Mouse (Mus musculus) myocyte (in vitro differentiated cells): ENCODE data around the gene Macrod2. TPM values are rescaled to one million over a fixed set of nuclear protein-coding genes. Genes with fewer than 3 reads are reported as not detected.

Experiments used
- H3K27me3 ChIP-seq: one replicate; pipeline ENCODE4 v1.6.1; 2011; ENCODE audit not compliant: control insufficient read depth, insufficient read depth, insufficient read length
- H3K36me3 ChIP-seq: one replicate; pipeline ENCODE4 v1.6.1; 2011; ENCODE audit not compliant: control insufficient read depth, insufficient read depth
- H3K4me2 ChIP-seq: one replicate; pipeline ENCODE4 v1.6.1; 2011; ENCODE audit warnings: low read depth, control low read depth
- H3K4me3 ChIP-seq: one replicate; pipeline ENCODE4 v1.5.1; 2011; ENCODE audit warnings: mild to moderate bottlenecking, control low read depth, moderate library complexity
- H3K79me2 ChIP-seq: one replicate; pipeline ENCODE4 v1.6.1; 2011; ENCODE audit not compliant: control insufficient read depth, insufficient read depth
- H3ac ChIP-seq: one replicate; pipeline ENCODE4 v1.6.1; 2011; ENCODE audit not compliant: control insufficient read depth, insufficient read length
- CEBPB ChIP-seq: IDR thresholded peaks from 2 replicates; pipeline ENCODE4 v1.6.1; 2011; ENCODE audit warnings: mild to moderate bottlenecking, moderate library complexity; ENCODE audit not compliant: poor library complexity, insufficient read depth, severe bottlenecking
- E2F4 ChIP-seq: IDR thresholded peaks from one replicate; pipeline ENCODE4 v1.6.1; 2011; ENCODE audit warnings: mild to moderate bottlenecking, control low read depth, moderate library complexity; ENCODE audit not compliant: insufficient read depth
- MAX ChIP-seq: IDR thresholded peaks from one replicate; pipeline ENCODE4 v1.6.1; 2011; ENCODE audit warnings: low read depth, mild to moderate bottlenecking, control low read depth
- MYOD1 ChIP-seq, 3 experiments: IDR thresholded peaks; one replicate each; pipeline ENCODE4 v1.6.1; 2011; ENCODE audit warnings: control low read depth in 2 of 3, low read depth in 2 of 3, mild to moderate bottlenecking in 2 of 3, moderate library complexity in 1 of 3; ENCODE audit not compliant: insufficient read length in 2 of 3, control insufficient read depth in 1 of 3
- MYOG ChIP-seq, 3 experiments: IDR thresholded peaks; one replicate each; pipeline ENCODE4 v1.6.1; 2011; ENCODE audit warnings: control low read depth in 2 of 3, low read depth in 2 of 3, mild to moderate bottlenecking in 2 of 3; ENCODE audit not compliant: insufficient read length in 2 of 3, control insufficient read depth in 1 of 3, insufficient read depth in 1 of 3
- POLR2A ChIP-seq: IDR thresholded peaks from one replicate; pipeline ENCODE4 v1.6.1; 2011; ENCODE audit warnings: low read depth, mild to moderate bottlenecking, control low read depth, moderate library complexity; ENCODE audit not compliant: insufficient read length
- POLR2AphosphoS2 ChIP-seq: IDR thresholded peaks from one replicate; pipeline ENCODE4 v1.6.1; 2011; ENCODE audit warnings: low read depth, control low read depth; ENCODE audit not compliant: insufficient read length
- REST ChIP-seq: IDR thresholded peaks from one replicate; pipeline ENCODE4 v1.6.1; 2011; ENCODE audit warnings: mild to moderate bottlenecking, control low read depth, moderate library complexity; ENCODE audit not compliant: insufficient read depth, insufficient read length
- SRF ChIP-seq: IDR thresholded peaks from one replicate; pipeline ENCODE4 v1.6.1; 2011; ENCODE audit warnings: low read depth; ENCODE audit not compliant: control insufficient read depth, insufficient read length
- TCF12 ChIP-seq: IDR thresholded peaks from one replicate; pipeline ENCODE4 v1.6.1; 2011; ENCODE audit warnings: mild to moderate bottlenecking, control low read depth; ENCODE audit not compliant: poor library complexity, insufficient read depth, severe bottlenecking
- TCF3 ChIP-seq: IDR thresholded peaks from one replicate; pipeline ENCODE4 v1.6.1; 2011; ENCODE audit warnings: low read depth, control low read depth; ENCODE audit not compliant: insufficient read length
- USF1 ChIP-seq: IDR thresholded peaks from one replicate; pipeline ENCODE4 v1.6.1; 2011; ENCODE audit warnings: low read depth, mild to moderate bottlenecking, control low read depth, moderate library complexity
- polyA plus RNA-seq: library from polyadenylated mRNA; unstranded; fragments of >200 nt; fragmentation: generic; extraction: Trizol; gene quantifications from one replicate; pipeline ENCODE4 v1.2.1, GENCODE M21; 2012; ENCODE audit warnings: missing spikeins

The Macrod2 gene
- 0.96 TPM for polyA plus RNA-seq

DNA sequence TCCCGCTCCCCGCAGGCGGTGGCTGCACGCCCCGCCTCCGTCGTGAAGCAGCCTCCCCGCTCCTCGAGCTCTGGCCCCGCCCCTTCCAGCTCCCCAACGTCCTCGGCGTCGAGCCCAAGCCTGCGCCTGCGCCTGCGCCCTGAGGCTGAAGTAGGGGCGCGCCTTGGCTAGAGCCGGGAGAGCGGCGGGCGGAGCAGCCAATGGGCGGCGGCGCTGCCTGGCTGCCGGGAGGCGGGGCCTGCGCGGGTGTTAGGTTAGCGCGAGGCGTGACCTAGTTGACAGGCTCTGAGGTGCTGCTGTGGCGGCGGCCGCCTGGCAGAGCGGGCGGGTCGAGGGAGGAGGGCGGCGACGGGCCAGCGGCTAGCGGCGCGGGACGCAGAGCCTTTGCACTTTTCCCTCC, at the start of gene Macrod2:
Macrod2 (plus strand) TSS at position 131 of the 400 bp plus-strand sequence.
- TF ChIP-seq POLR2A (peak; percentile 39), REST (no peak)
- Histone ChIP-seq H3K36me3 (no peaks in the 10 kb centered on the region), H3K27me3 (peaks cover 7% of the 10 kb centered on the region), H3K4me3 (no peak within 1 kb of the TSS), H3K79me2 (no peaks in the 10 kb centered on the region), H3K4me2 (peak within 1 kb of the TSS; percentile 55), H3ac (peak within 1 kb of the TSS; percentile 40)

DNA sequence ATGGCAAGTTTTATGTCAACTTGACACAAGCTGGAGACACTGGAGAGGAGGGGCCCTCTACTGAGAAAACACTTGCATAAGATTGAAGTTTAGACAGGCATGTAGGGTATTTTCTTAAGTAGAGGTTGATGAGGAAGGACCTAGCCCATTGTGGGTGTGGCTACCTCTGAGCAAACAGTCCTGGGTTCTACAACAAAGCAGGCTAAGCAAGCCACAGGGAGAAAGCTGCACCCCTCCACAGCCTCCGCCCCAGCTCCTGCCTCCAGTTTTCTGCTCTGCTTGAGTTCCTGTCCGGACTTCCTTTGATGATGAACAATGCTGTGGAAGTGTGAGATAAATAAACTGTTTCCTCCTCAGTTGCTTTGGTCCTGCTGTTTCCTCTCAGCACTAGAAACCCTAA, 35.2 kb upstream of the Macrod2 start:
- Histone ChIP-seq H3ac (no peak overlapping the region), H3K79me2 (no peaks in the 10 kb centered on the region), H3K36me3 (no peaks in the 10 kb centered on the region), H3K27me3 (no peaks in the 10 kb centered on the region), H3K4me2 (no peak overlapping the region), H3K4me3 (no peak overlapping the region)
- TF ChIP-seq CEBPB (no peak), TCF3 (no peak), MAX (no peak), POLR2A (no peak), MYOG (IDR thresholded peaks at IDR 0.05; ENCODE audit: control insufficient read depth in 1 of 3, insufficient read depth in 1 of 3, insufficient read length in 2 of 3, low read depth in 2 of 3) (no peak), MYOD1 (IDR thresholded peaks at IDR 0.05; ENCODE audit: control insufficient read depth in 1 of 3, insufficient read length in 2 of 3, low read depth in 2 of 3) (no peak), E2F4 (no peak), TCF12 (no peak), POLR2AphosphoS2 (no peak), SRF (no peak), USF1 (no peak), REST (no peak)

DNA sequence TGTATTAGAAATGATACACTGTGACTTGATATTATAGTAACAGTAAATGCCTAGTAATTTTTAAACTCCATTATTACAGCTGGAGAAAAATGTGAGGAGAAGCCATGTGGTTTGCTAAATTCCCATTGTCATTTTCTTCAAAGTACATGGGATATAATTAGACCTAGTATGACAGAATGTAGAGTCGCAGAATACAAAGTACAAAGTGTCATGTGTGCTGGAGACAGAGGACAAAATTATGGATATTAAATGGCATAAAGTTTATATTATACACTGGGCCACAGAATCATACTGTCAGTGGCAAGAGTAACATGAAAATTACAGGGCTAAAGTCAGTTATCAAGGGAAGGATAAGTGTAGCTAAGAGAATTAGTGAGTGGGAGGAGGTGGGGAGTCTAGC, 30.3 kb upstream of the Macrod2 start:
- TF ChIP-seq POLR2AphosphoS2 (no peak), E2F4 (no peak), USF1 (no peak), TCF3 (no peak), MYOG (IDR thresholded peaks at IDR 0.05; ENCODE audit: control insufficient read depth in 1 of 3, insufficient read depth in 1 of 3, insufficient read length in 2 of 3, low read depth in 2 of 3) (no peak), MYOD1 (IDR thresholded peaks at IDR 0.05; ENCODE audit: control insufficient read depth in 1 of 3, insufficient read length in 2 of 3, low read depth in 2 of 3) (no peak), CEBPB (no peak)
- no peak overlapping the region for H3ac ChIP-seq
- H3K4me3 ChIP-seq, result no peak overlapping the region
- no peaks in the 10 kb centered on the region for H3K36me3 ChIP-seq
- no peak overlapping the region for H3K4me2 ChIP-seq
- no peaks in the 10 kb centered on the region for H3K79me2 ChIP-seq
- H3K27me3 ChIP-seq, result no peaks in the 10 kb centered on the region

DNA sequence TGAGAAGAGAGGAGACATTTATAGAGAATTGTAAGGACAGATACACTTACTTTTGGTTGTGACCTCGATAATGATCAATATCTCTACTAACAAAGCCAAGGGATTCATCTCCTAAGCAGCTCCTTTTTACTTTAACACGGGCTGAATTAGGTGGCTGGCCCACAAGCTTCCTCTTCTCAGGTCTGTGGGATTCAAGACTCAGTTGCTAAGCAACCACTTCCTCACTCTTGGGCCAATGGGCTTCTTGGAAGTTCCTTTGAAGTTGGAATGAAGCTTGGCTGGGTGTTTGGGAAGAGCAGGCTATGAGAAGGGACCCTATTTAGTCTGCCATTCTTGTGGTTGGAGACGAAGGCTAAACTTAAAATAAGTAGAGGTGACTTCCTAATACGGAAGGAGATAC, 5.6 kb upstream of the Macrod2 start, which contains the start of gene Sel1l2:
Sel1l2 (minus strand) TSS at position 182 of the 400 bp plus-strand sequence.
- no peak within 1 kb of the TSS for H3ac ChIP-seq
- peaks cover 4% of the 10 kb centered on the region for H3K27me3 ChIP-seq
- H3K4me2 ChIP-seq, result no peak within 1 kb of the TSS
- no peaks in the 10 kb centered on the region for H3K36me3 ChIP-seq
- H3K79me2 ChIP-seq, result no peaks in the 10 kb centered on the region
- TF ChIP-seq USF1 (no peak), REST (no peak), TCF12 (no peak), TCF3 (no peak), MAX (no peak), CEBPB (no peak)
- no peak within 1 kb of the TSS for H3K4me3 ChIP-seq

DNA sequence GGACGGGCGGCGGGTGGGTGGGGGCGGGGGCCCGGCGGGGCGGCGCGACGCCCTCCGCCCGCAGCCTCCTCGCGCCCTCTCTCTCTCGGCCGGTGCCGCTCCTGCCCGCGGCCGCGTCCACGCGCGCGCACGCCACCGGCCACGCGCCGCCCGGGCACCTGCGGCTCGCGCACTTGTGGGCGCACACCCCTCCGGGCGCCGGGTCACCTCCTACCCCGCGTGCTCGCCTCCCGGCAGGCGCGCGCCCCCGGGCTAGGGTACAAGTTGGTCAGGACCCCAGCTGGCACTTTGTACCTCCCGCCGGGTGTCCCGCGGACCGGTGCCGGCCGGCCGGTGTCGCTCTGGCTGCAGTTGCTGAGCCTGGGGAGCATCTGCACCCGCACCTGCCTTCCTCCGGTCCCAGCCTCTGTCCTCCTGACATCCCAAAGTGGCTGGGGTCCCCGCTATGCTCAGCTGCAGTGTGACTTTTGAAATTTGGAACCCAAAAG, 679 bp downstream of the Macrod2 start:
- H3K4me2 ChIP-seq, result peak overlapping the region; percentile 35
- H3ac ChIP-seq, result peak overlapping the region; percentile 40

More for the DNA sequence above, 679 bp downstream of the Macrod2 start:
- Histone ChIP-seq H3K4me3 (no peak overlapping the region), H3K79me2 (no peaks in the 10 kb centered on the region), H3K36me3 (no peaks in the 10 kb centered on the region), H3K27me3 (peaks cover 7% of the 10 kb centered on the region)
- TF ChIP-seq E2F4 (no peak), SRF (no peak), USF1 (no peak), REST (no peak), POLR2A (no peak), CEBPB (no peak), MAX (no peak)
